Mouse (Mus musculus) embryonic stem cell, embryonic (primary cell): ENCODE results near the gene Ddt.

Experiments used
- CTCF ChIA-PET, 4 experiments: fragments of 300-600 bp in 2 of 4; fragments of 350-600 bp in 2 of 4; sonication (Branson Sonifier 250); formaldehyde crosslinking; loops; one replicate each; lab custom pipeline; 2022; ENCODE audit warnings: inconsistent platforms in 2 of 4; lab: Charles Lee
- POLR2A ChIA-PET, 4 experiments: fragments of 300-600 bp in 2 of 4; fragments of 350-600 bp in 2 of 4; sonication (Branson Sonifier 250); formaldehyde crosslinking; loops; one replicate each; lab custom pipeline; 2022; ENCODE audit warnings: antibody characterized with exemption in 4 of 4, inconsistent platforms in 1 of 4; lab: Charles Lee

Gene Ddt

DNA sequence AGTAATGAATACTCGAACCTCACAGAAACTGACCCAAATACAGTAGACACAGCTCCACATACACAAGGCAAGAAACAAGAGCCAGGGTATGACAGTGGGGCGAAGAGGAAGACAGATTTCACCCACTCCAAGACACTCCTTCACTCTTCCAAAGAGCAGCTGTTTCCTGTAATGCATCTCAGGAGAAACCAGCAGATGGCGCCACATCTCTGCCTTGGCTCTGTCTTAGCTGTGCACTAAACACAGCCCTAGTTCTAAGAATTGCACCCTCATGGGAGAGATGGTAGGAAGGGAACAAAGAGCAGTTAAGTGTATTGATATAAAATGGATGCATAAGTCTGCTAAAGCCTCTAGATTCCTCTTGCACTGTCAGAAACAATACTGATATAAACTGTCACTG, 29.2 kb downstream of the Ddt start:
- CTCF ChIA-PET, result interaction anchor here (0.5 to 2.3 kb wide), 76 partner anchors 8 to 509 kb away, joined by 3 to 27 read pairs (median 4); partner anchors contain the start of genes Cabin1 (in 2 of the 4), Gm20441 (in 2 of the 4), Gstt2 (in 2 of the 4) and Ddt (in 1 of the 4)
- POLR2A ChIA-PET, result interaction anchor here in 3 of 4 experiments (0.5 to 1.6 kb wide), 20 partner anchors 10 to 207 kb away, joined by 3 to 6 read pairs (median 3); partner anchors contain the start of genes Cabin1 (in 2 of the 3), Mif (in 2 of the 3) and Ddt (in 1 of the 3)

DNA sequence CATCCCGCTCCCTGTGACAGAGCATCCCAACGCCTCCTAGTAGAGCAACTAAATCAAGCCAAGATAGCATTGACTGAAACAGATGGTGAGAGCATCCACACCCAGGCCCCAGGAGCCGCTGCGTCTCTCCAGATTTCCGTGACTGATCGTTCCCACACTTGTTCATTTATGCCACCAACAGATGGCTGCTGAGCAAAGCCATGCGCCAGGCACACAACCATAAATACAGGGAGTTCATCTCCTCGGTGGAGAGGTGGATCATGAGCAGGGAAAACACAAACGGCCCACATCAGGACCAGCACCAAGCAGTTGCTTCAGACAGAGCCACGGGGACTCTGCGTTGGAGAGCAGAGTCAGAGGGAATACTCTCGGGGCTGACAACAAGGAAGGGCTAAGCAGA, 29.8 kb downstream of the Ddt start:
- POLR2A ChIA-PET, result interaction anchor here in 3 of 4 experiments (0.5 to 1.6 kb wide), 16 partner anchors 13 to 208 kb away, joined by 3 to 6 read pairs (median 3); partner anchors contain the start of genes Cabin1 (in 2 of the 3), Mif (in 2 of the 3) and Ddt (in 1 of the 3)

DNA sequence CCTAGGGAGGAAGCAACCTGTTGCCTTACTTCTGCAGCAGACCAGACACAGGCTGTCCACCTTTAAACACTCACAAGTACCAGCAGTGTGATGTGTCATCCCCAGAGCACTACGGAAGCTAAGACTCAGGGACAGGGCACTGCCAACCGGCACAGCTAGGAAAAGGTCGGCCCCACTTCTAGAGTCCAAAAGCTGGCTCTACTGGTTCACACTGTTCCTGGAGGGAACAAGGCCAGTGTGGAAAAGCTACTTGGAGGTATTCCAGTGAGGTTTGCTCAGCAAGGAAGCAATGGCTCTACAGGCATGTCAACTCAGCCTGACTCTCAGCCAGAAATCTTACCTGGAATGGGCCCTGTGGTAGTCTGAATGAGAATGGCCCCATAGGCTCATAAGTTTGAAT, 32.3 kb downstream of the Ddt start:
- ChIA-PET CTCF (interaction anchor here in 3 of 4 experiments (0.5 to 1.7 kb wide), 5 partner anchors 19 to 155 kb away, joined by 3 to 12 read pairs (median 5); no protein-coding TSS in a partner anchor), POLR2A (interaction anchor here in 2 of 4 experiments (1.1 to 1.2 kb wide), 3 partner anchors 13 to 200 kb away, joined by 3 to 4 read pairs (median 3); no protein-coding TSS in a partner anchor)

More for the DNA sequence above, 29.8 kb downstream of the Ddt start:
- CTCF ChIA-PET, result interaction anchor here (0.5 to 2.3 kb wide), 72 partner anchors 8 to 412 kb away, joined by 3 to 27 read pairs (median 4); partner anchors contain the start of genes Cabin1 (in 2 of the 4), Gm20441 (in 2 of the 4), Gstt2 (in 2 of the 4) and Ddt (in 1 of the 4)

DNA sequence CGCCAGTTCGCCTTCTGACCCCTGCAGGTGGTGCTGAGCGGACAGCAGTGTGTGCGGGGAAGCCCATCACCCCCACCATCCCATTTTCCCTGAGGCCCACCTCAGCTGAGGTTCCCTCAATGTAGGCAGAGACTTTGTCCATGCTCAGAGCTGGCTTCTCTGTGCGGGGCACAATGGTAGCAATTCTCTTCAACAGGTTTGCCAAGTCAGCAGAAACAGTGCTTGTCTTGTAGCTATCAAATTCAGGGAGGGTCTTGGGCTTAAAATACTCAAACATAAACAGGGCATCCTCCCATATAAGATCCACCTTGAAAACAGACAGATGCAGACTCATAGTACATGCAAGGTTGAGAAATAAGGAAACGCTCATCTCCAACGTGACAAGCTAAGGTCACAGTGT, 47.8 kb downstream of the Ddt start:
- ChIA-PET CTCF (interaction anchor here in 1 of 4 experiments (1.0 to 1.1 kb wide), 2 partner anchors 106 to 107 kb away, joined by 3 read pairs; no protein-coding TSS in a partner anchor), POLR2A (interaction anchor here in 1 of 4 experiments (0.9 to 1.1 kb wide), 3 partner anchors 14 to 122 kb away, joined by 3 read pairs; partner anchors contain the start of gene Gstt2)
